Mouse (Mus musculus) left cerebral cortex, postnatal 36 days (tissue): Measurements from ENCODE around the gene Itpr1. TPM values are rescaled to one million over a fixed set of nuclear protein-coding genes. Genes with fewer than 3 reads are reported as not detected.
"Not testable (repeated sequence)": the region's sequence is repeated elsewhere in the genome, so short reads cannot be mapped to it uniquely, and the experiment has no call there.

Source experiments
- DNase-seq, 2 experiments: peaks; one replicate each; pipeline ENCODE4 v3.0.0; 2021 to 2022; ENCODE audit warnings: low spot score in 2 of 2, mixed read lengths in 1 of 2
- intact Hi-C: fragments of 180-260 bp; cut with DNase I; formaldehyde crosslinking; loops from one replicate; pipeline ENCODE4 v1.15.1; 2025
- total RNA-seq, 2 experiments: library from RNA; stranded (reverse); gene quantifications; 2 replicates each; pipeline ENCODE4 v1.2.3; 2021

Gene Itpr1
- total RNA-seq, 2 experiments from 2014 or later = 410 to 414 TPM

GRCm38 (mm10) chr6:108545464-108545863 lies 332.6 kb downstream of the Itpr1 start:
- DNase-seq = no peak
- intact Hi-C loops = no loop called here

GRCm38 (mm10) chr6:108548413-108548812 lies 335.5 kb downstream of the Itpr1 start:
- intact Hi-C loops = no loop called here
- no peak for DNase-seq

GRCm38 (mm10) chr6:108549495-108549935 lies 336.6 kb downstream of the Itpr1 start:
- DNase-seq = no peak
- intact Hi-C loops = no loop called here

- DNase-seq = no peak
- intact Hi-C loops = loop anchor here (5.0 kb wide), 1 partner anchor 110 kb away; the partner anchor contains the start of gene Bhlhe40
Measured at GRCm38 (mm10) chr6:108551725-108552620, 339.1 kb downstream of the Itpr1 start.

GRCm38 (mm10) chr6:108553013-108553412 lies 340.1 kb downstream of the Itpr1 start:
- intact Hi-C loops = loop anchor here (5.0 kb wide), 1 partner anchor 109 kb away; the partner anchor contains the start of gene Bhlhe40
- no peak for DNase-seq

- intact Hi-C loops = loop anchor here (5.0 kb wide), 1 partner anchor 109 kb away; the partner anchor contains the start of gene Bhlhe40
- no peak for DNase-seq
Measured at GRCm38 (mm10) chr6:108553536-108553935, 340.6 kb downstream of the Itpr1 start.

GRCm38 (mm10) chr6:108554389-108554788 lies 341.5 kb downstream of the Itpr1 start:
- DNase-seq = peak in 1 of 2 experiments; percentile 42
- intact Hi-C loops = loop anchor here (2.0 to 5.0 kb wide), 2 partner anchors 98 to 108 kb away; partner anchors contain the start of gene Bhlhe40

- intact Hi-C loops = loop anchor here (2.0 to 5.0 kb wide), 2 partner anchors 98 to 107 kb away; partner anchors contain the start of gene Bhlhe40
- DNase-seq = no peak
Measured at GRCm38 (mm10) chr6:108554878-108555277, 342.0 kb downstream of the Itpr1 start.

GRCm38 (mm10) chr6:108557576-108558322 lies 344.9 kb downstream of the Itpr1 start:
- intact Hi-C loops = no loop called here
- no peak for DNase-seq

GRCm38 (mm10) chr6:108559226-108559625 lies 346.3 kb downstream of the Itpr1 start:
- intact Hi-C loops, DNase-seq: not testable (repeated sequence)

GRCm38 (mm10) chr6:108562971-108563370 lies 350.1 kb downstream of the Itpr1 start:
- DNase-seq = no peak
- intact Hi-C loops = no loop called here

- intact Hi-C loops = not testable (repeated sequence)
Measured at GRCm38 (mm10) chr6:108565447-108565846, 352.6 kb downstream of the Itpr1 start.

GRCm38 (mm10) chr6:108566549-108566948 lies 353.7 kb downstream of the Itpr1 start:
- intact Hi-C loops = no loop called here
- DNase-seq = no peak

More at GRCm38 (mm10) chr6:108565447-108565846, 352.6 kb downstream of the Itpr1 start:
- DNase-seq = not testable (repeated sequence)

GRCm38 (mm10) chr6:108569460-108570187 lies 356.7 kb downstream of the Itpr1 start:
- intact Hi-C loops = no loop called here

GRCm38 (mm10) chr6:108570351-108571041 lies 357.6 kb downstream of the Itpr1 start:
- intact Hi-C loops = loop anchor here (1.0 kb wide), 1 partner anchor 90 kb away; the partner anchor contains the start of gene Bhlhe40
- no peak for DNase-seq

More at GRCm38 (mm10) chr6:108569460-108570187, 356.7 kb downstream of the Itpr1 start:
- no peak for DNase-seq

GRCm38 (mm10) chr6:108571042-108571590 lies 358.2 kb downstream of the Itpr1 start:
- intact Hi-C loops = loop anchor here (1.0 kb wide), 1 partner anchor 89 kb away; the partner anchor contains the start of gene Bhlhe40
- peak; percentile 71 to 77 for DNase-seq

GRCm38 (mm10) chr6:108572646-108573045 lies 359.8 kb downstream of the Itpr1 start:
- intact Hi-C loops = no loop called here
- no peak for DNase-seq

- DNase-seq = peak; percentile 54 to 68
- intact Hi-C loops = no loop called here
Measured at GRCm38 (mm10) chr6:108577056-108577455, 364.2 kb downstream of the Itpr1 start.
